Mouse (Mus musculus): ENCODE measurements at regions not wholly inside any gene's neighbourhood (a gene's known extent, or its start where the extent isn't known, plus 50 kb on each side); places are given as distances from the start of the nearest gene placed in this dataset.

DNA sequence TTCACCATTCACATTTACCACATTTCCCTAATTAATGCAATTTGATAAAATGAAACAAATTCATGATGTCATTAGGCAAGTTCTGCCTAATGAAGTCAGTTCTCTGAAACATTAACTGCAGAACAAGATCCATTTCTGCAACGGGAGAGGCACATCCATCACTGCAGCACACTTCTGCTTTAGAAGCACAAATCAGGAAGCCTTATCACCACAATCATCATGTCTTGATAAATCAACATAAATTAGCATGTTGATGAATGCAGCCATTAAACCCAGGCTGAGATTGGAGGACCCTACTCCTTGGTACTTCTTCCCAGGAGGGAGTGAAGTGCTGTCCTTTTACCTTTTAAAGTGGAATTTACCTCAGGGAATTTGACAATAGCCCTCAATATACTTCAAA is 1195.4 kb downstream of the Defb40 start:
- DNase-seq (ENCODE audit: low spot score): no peak

GRCm38 (mm10) chr8:17781559-17782283 is 1196.3 kb downstream of the Defb40 start:
- no peak for DNase-seq (ENCODE audit: low spot score)

DNA sequence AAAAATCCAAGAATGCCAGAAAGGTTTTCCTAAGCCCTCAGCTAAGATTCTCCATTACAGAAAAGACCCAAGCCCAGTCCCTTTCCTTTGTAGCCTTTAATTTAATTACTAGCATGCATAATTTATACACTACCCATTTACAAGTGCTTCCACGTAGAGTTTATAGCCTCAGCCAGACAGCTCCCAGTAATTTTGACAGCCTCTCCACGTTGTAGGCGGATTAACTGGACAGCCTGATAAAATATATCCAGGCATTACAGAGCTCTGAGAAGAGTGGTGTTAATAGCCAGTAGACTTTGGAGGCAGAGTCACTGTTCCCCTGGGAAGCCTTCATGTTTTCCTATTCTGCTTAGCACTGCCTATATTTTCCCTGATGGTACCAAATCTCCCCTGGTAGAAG is 1202.6 kb downstream of the Defb40 start:
- no peak for DNase-seq (ENCODE audit: low spot score)

- DNase-seq (ENCODE audit: low spot score): no peak
Measured at GRCm38 (mm10) chr8:17773311-17773710, 1204.7 kb downstream of the Defb40 start.

DNA sequence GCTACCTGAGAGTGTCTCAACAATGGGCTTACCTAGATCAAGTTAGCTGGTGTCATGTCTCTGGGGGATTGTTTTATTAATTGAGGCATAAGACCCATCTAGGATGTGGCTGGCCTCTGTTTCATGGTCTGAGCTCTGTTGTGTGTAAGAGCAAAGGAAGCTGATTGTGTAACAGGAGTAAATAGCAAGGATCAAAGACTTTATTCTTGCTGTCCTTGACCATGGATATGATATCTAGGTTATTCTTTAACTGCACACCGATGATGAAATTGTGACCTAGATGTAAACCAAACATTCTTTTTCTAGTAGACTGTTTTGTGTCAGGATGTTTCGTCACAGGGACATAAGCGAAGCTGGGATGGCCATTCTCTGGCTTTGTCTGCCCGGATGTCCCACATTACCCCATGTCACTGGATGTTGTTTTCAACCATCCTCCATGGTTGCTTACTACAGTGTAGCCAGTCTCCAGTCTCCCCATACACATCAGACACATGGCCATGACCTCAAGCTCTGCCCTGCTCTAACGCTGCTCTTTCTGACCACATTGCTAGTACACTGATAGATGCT is 1210.5 kb downstream of the Defb40 start:
- DNase-seq (ENCODE audit: low spot score): no peak

- DNase-seq (ENCODE audit: low spot score): no peak
Measured at GRCm38 (mm10) chr8:17724672-17725071, 1253.4 kb downstream of the Defb40 start.

GRCm38 (mm10) chr8:17709162-17709561 is 1268.9 kb downstream of the Defb40 start:
- no peak for DNase-seq (ENCODE audit: low spot score)

DNA sequence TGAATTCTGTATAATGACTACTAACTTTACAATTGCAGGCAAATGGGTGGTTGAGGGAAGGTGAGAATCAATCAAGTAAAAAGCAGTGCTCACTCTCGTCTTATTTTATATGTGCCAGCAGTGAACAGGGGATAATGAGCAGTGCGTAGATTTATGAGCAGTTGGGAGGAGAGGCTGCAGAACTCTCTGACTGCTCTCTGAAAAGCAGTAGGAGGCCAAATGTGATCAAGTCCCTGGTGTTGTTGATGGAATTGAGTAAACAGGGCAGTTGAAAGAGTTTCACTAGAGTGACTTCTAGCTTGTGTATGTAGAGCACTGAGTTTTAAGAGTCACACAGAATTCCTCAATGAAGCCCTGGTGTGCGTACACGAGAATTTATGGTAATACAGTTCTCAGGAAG is 1269.6 kb downstream of the Defb40 start:
- no peak for DNase-seq (ENCODE audit: low spot score)

DNA sequence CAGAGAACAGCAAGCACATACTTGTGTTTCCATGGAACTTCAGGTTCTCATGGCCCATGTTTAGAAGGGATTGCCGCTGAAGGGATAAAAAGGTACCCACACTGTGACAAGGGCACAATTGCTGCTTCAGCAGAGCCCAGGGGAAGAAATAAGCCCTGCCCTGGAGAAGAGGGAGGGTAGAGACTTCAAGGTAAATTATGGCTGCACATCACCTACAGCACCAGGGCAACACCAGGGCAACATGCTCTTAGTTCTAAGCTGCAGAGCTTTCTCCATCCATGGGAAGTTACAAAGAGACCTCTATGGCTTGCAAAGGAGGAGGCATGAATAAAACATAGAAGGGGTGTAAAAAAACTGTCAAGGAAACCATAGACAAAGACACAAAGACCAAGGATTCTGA is 1273.8 kb downstream of the Defb40 start:
- DNase-seq (ENCODE audit: low spot score): no peak

- peak; percentile 15 for DNase-seq (ENCODE audit: low spot score)
Measured at GRCm38 (mm10) chr8:17700362-17700761, 1277.7 kb downstream of the Defb40 start.

GRCm38 (mm10) chr8:17690074-17690848 is 1287.8 kb downstream of the Defb40 start:
- DNase-seq (ENCODE audit: low spot score): no peak

DNA sequence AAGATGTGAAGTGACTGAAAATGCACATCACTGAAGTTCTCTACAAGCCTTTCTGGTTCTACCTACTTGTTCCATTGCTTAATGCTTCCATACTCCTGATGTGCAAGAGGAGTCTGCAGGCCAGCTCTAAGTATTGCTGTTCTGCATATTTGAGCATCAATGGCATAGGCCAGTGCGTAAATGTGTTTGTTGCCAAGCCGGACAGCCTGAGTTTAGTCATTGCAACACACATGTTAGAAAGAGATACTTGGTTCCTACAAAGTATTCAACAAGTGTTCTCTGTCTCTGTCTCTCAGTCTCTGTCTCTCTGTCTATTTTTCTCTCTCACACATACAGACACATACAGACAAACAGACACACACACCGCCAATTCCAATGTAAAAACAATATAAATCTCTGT is 1288.4 kb downstream of the Defb40 start:
- no peak for DNase-seq (ENCODE audit: low spot score)

DNA sequence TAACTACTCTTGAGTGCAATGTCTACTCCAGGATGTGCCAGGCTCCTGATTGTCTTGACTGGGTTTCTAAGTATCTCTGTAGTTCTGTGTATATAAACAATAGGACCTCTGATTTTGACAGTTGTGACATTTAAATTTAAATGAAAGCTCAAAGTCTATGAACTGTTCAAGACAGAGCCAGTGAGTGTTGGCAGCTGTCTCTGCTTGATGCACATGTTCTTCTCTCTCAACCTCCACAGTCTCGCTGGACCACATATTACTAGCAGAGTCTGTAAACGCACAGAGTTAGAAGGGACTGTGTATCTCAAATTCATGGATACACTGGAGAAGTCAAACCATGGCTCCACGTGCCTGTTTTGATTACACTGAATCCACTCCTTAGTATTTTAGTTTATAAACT is 1291.0 kb downstream of the Defb40 start:
- DNase-seq (ENCODE audit: low spot score): no peak

DNA sequence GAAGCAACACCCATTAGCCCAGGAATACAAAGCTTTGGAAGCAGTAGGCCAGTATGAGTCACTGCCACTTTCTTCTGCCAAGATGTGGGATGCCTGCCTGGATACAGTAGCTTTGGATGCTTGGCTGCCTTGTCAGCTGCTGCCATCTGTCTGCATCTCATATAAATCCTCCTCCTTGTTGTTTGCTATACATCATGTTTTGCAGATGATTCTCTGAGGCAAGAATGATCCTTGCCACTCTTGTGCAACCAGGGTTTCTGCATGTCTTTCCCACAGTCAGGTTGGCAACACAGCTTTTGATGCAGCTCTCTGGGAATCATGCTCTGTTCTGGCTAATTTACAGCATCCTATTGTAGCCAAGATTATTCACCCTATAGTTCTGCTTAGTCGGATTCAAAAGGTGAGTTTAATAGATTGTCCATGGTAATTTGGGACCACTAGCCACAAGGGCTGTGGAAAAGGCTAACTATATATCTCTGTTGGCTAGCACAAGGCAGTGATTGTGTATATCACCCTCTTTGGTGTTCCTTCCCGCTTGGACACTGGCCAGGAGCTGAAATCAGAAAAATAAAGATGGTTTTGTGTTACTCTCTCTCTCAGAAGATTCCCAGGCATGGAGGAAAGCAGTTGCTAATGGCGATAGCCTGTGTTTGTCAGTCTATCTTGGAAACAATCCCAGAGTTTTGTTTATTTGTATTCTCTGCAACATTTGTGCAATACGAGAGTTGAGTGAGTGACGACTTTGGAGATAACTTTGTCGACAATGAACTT is 1313.5 kb downstream of the Defb40 start:
- DNase-seq (ENCODE audit: low spot score): peak; percentile 5

GRCm38 (mm10) chr8:17659753-17660361 is 1318.2 kb downstream of the Defb40 start:
- no peak for DNase-seq (ENCODE audit: low spot score)

DNA sequence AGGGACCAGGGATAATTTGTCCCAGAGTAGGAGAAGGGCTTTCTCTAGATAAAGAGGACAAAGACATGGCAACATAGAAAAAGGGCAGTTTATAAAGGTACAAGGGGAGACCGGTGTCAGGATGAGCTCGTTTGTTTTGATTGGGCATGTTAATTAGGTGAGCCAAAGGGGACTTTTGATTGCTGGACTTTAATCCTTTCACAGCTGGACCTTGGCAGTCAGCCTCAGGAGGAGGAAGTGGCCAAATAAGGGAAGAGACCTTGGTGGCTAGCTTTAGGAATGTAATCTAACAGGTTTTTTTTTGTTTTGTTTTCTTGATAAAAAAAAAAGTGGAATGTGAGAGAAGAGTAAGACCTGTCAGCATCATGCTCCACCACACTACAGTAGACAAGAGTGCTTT is 1324.3 kb downstream of the Defb40 start:
- DNase-seq (ENCODE audit: low spot score): no peak

DNA sequence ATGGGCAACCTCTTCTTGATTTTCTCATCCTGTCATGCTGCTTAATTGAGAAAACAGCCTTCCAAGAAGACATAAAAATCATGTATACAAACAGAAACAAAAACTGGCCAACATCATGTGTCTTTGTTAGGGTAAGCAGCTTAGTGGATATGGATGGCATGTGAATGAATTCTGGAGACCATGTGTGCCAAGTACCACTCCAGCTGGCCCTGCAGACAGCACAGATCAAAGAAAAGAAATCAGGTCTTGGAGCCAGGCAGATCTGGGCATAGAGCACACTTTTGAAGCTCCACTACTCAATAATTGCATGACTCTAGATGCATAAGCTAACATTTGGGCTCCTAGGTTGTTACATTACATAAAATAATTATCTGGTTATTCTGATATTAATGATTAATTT is 1330.5 kb downstream of the Defb40 start:
- DNase-seq (ENCODE audit: low spot score): no peak

DNA sequence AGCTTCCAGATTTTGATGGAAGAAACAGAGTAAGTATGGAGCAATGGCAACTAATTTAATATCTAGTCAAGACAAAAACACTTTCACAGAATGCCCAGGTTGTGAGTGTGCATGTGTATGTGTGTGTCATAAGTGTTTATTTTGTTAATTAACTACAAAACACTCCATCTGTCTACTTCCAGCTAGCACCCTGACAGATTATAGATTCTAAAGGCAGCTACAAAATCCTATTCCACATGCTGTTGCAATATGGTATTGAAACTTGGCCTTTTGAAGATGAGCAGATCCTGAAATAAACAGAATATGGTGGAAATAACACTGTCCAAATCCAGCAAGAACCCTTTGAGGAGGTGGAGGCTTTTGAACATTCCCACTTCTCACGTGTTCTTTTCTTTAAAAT is 1356.9 kb downstream of the Defb40 start:
- DNase-seq (ENCODE audit: low spot score): no peak

- no peak for DNase-seq (ENCODE audit: low spot score)
Measured at GRCm38 (mm10) chr8:17618846-17619245, 1359.2 kb downstream of the Defb40 start.

DNA sequence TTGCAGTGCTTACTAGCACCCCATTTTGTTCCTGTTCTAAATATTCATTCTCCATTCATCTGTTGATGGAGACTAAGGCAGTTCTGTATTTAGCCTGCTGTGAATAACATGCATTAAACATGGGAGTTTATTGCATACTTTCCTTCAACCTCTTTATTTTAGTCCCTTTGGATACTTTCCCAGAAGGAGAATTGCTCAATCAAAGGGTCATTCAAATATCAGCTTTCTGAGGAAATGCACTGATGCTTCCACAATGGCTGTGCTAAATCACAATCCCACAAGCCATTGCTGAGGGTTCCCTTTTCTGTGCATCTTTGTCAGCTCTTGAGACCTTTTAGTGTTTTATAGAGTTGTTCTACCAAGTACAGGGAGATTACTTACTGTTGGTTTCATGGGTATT is 1359.9 kb downstream of the Defb40 start:
- no peak for DNase-seq (ENCODE audit: low spot score)

DNA sequence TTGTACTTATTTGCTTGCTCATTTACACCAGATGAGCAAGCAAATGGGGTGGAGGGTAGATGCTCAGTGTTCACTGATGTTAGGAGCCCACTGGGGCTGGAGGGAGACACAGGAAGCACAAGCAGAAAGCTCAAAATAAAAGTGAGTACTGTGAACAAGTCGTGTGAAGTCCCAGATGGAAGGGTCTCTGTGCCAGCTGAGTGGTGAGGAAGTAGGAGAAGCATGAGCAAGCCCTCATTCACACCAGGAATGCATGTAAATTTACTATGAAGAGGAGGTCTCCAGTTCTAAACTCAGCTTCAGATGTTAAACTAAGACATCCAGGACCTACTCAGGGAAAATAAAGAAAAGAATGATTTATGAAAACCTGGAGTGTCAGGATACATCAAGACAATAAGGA is 1375.2 kb downstream of the Defb40 start:
- no peak for DNase-seq (ENCODE audit: low spot score)

DNA sequence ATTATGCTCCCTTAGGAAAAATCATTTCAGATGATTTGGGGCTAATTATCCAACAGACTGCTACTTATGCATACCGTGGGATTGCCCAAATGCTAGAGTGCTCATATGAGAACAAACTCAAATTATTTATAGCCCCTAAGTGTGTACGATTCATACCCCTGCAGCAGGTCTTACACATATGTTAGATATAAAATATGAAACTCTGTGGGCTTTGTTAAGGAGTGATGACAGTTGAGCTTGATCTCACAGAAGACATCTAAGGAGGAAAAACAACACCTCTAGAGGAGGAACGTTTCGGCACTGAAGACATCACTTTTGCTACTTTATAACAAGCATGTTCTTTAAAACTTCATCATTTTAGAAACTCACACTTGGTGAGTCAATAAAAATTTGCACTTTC is 1379.3 kb downstream of the Defb40 start:
- DNase-seq (ENCODE audit: low spot score): no peak
